Mouse (Mus musculus) telencephalon, adult 2 months (tissue): ENCODE measurements around the gene Mertk.
A peak's percentile ranks its signal among the peaks of the same experiment; 100 is the strongest.
"Not testable (repeated sequence)": the region's sequence is repeated elsewhere in the genome, so short reads cannot be mapped to it uniquely, and the experiment has no call there.

ENCODE experiments used
- DNase-seq: peaks from one replicate; pipeline ENCODE4 v3.0.0-alpha.2; 2011; ENCODE audit warnings: low read depth, low spot score

Gene Mertk

DNA sequence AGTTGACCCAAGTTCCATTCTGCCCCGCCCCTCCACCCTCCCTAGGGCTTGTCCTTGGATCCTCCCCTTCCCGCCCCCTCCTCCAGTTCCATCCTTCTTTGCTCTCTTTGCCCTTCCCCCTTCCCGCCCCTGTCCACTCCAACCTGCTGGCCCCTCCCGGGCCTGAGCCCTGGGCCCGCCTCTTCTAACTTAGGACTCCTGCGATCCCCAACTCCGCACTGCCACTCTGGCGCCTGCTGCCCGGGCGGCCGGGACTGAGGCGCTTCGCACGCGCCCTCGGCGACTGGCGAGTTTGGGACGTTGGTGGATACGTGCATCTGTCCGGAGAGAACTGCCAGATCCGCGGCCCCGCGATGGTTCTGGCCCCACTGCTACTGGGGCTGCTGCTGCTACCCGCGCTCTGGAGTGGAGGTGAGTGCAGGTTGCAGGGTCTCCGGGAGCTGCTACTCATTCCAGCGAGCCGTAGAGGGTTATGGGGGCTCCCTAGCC is at the start of gene Mertk:
Gene Mertk (plus strand): TSS at position 264 of the 489 bp plus-strand sequence.
- DNase-seq = no peak

DNA sequence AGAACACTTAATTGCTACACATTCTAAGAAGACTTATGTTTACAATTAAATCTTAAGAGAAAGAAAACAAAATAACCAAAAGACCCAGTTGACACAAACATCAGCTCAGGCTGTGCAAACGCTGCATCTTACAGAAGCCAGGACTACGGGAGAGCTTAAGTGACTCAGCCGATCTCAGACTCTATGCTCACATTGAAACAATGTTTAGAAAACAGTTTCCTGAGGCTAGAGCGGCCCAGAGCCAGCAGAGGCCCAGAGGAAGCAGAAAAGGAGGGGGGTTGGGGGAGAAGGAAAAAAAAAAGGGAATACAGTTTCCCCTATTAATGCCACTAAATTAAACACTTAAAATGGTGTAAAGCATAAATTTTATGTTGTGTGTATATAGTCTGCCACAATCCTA is 18.1 kb upstream of the Mertk start:
- no peak for DNase-seq

- peak; percentile 94 for DNase-seq
Measured at GRCm38 (mm10) chr2:128686921-128687557, 11.7 kb upstream of the Mertk start, which contains the start of gene Anapc1. TSS of gene Anapc1 (minus strand) at chr2:128687391.

DNA sequence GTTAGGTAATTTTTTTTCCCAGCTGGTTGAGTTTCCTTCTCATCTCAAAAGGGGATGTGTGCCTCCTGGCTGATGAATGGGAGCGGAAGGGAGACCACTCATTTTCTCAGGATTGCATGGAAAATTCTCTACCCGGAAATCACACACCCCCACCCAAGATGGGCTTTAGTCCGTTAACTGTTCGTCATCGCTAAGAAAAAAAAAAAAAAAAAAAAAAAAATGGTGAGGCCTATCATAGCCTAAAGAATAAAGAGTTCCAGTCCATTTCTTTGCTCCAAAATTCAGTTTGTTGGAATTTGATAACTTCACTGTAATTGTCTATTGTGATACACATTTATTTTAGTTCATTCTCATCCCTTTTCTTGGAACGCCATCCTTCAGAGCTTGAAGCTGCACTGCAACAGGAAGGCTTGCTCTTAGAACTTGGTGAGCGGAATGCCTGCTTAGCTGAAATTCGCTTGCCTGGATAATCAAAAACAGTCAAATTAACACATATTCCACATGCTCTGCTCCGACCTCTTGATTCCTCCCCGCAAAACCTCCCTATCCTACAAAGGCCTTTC is 11.1 kb upstream of the Mertk start:
- no peak for DNase-seq

DNA sequence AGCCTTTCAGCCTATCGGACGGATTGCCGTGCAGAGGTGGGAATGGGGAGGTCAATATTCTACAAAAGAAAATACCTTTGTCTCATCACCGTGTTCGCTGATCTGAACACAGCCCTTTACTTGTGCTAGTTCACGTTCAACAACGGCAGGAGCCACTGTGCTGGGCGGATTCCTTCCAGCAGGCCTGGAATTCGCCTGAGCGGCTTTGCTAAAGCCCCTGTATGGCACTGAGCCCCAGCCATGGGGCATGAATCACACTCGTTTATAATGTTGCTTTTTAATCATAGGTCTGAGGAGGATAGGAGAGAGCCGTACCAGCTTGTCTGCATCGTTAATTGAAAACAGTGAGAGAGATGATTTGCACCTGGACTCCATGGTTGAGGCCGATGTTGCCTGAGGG is 6.4 kb upstream of the Mertk start:
- no peak for DNase-seq

- no peak for DNase-seq
Measured at GRCm38 (mm10) chr2:128692771-128693170, 6.0 kb upstream of the Mertk start.

DNA sequence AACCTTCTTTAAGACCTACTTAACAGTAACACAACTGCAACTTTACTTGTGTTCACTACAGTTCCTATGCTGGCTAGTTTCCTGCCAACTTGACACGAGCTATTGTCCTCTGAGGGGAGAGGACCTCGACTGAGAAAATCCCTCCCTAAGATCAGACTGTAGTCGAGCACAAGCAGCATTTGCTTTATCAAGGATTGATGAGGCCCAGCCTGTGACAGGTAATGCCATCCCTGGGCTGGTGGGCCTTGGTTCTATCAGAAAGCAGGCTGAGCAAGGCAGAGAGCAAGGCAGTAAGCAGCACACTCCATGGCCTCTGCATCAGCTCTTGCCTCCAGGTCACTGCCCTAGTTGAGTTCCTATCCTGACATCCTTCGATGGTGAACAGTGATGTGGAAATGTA is 5.5 kb upstream of the Mertk start:
- no peak for DNase-seq

DNA sequence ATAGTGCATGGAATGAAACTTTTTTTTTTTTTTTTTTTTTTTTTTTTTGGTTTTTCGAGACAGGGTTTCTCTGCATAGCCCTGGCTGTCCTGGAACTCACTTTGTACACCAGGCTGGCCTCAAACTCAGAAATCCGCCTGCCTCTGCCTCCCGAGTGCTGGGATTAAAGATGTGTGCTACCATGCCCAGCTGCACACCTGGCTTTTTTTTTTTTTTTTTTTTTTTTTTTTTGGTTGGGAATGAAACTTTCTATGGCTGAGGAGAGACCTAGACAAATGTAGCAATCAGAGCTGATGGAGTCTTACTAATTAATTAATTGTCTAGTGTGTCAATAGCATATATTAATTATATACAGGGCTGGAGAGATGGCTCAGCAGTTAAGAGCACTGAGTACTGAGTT is 4.9 kb upstream of the Mertk start:
- DNase-seq = not testable (repeated sequence)

- no peak for DNase-seq
Measured at GRCm38 (mm10) chr2:128694548-128694947, 4.2 kb upstream of the Mertk start.

DNA sequence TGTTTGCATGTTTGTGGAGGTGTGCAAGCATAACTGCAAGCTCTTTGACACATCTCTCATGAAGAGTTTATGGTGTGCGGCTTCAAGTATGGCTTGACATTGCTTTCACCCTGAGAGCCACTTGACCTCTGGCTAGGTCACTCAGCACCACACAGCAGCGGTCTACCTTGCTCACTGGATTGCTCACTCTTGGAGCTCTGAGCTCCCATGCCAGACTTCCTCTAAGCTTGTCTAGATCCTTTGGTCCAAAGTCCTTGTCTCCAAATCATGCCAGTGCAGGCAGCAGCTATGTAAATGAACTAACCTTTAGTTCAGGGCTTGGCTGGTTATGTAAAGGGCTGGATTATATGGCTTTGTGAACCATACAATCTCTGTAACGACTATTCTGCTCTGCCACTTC is 2.3 kb upstream of the Mertk start:
- DNase-seq = no peak

DNA sequence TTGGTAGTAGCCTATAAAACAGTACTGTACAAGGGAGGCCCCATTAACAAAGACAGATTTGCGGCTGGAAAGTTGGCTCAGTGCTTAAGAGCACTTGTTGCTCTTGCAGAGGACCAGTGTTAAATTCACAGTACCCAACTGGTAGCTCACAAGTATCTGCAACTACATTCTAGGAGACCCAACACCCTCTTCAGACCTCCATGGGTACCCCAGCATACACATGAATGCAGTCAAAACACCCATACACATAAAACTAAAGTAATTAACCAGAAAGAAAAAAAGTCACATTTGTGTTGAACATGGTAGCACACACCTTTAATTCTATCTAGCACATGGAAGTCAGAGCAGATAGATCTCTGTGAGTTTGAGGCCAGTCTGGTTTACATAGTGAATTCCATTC is 1.7 kb upstream of the Mertk start:
- DNase-seq = no peak

DNA sequence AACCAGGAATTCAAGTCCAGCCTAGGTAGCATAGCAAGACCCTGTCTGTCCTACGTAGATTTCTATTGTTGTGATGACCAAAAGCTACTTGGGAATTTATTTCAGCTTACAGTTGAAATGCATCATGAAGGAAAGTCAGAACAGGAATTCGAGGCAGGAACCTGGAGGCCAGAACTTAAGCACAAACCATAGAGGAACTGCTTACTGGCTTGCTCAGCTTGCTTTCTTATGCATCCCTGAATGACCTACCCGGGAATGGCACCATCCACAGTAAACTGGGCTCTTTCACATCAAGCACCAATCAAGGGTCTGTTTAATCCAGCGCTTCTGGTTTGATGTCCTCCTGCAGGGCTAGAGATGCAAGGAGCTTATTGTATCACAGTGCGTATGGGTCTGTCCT is 1.2 kb upstream of the Mertk start:
- DNase-seq = no peak

DNA sequence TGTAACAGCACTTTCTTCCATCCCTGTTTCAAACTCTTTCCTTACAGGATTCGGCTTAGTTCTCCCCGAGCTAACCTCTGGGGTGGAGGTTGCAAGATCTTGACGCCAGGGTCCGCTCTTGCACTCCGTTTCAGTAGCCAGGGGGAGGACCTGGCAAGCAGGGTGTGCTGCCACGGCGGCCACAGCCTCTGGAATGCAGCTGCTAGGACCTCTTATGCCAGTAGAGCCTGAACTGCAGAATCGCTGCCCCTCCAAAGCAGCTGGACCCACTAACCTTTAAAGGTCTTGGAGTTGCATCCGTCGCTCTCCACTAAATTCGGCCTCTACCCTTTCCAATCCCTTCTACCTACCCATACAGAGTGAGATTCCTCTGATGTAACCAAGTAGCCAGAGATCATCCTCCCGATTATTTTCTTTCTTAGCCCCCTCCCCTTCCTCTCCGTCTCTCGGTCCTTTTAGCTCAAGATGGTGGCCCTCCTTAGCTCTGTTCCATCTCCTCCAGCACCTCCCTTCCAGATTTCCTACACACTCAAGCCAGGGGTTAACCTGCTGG is 540 bp upstream of the Mertk start:
- no peak for DNase-seq

DNA sequence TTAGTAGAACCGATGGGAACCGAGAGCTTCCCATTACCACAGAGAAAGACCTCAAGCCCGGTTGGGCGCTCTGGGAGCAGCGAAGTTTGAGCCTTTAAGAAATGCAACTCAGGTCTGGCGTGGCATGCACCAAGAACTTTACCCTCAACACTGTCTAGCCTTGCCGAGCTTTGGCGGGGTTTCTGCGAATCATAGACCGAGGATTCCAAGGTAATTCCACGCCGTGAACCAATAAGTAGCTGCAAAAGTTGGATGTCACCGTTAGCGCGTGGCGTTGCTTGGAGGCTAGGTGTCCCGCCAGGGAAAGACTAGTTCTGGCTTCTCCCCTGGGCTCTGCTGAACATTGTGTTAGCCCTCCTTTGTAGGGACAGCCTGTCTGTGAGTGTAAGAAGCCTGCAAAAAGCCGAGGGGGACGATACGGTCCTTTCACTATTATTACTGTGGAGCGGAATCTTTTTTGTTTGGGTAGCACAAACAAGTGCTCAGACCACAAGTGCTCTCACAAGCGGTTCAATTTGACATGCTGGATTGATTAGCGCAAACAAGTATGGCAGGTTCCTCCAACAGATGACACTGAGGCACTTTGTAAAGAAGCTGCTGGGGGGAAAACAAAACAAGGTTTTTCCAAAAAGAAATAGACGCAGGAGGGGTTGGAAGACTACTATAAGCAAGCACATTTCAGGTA is 587 bp downstream of the Mertk start:
- no peak for DNase-seq

DNA sequence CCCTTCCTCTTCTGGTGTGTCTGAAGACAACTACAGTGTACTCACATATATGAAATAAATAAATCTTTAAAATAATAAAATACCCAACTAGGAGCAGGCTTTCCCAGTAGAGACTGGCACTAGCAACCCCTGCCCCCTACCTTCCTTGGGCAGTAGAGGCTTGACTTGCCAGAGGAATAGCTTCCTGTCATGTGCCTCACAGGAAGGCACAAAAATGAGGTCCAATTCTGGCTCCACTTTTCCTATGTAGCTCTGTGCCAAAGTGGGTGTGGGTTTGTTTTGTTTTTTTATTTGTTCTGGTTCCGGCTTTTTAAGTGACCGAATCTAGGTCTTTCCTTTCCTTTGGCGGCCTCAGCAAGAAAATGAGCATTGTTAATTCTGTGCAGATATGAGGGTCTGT is 5.7 kb downstream of the Mertk start:
- DNase-seq = no peak

- no peak for DNase-seq
Measured at GRCm38 (mm10) chr2:128709264-128709663, 10.5 kb downstream of the Mertk start.

DNA sequence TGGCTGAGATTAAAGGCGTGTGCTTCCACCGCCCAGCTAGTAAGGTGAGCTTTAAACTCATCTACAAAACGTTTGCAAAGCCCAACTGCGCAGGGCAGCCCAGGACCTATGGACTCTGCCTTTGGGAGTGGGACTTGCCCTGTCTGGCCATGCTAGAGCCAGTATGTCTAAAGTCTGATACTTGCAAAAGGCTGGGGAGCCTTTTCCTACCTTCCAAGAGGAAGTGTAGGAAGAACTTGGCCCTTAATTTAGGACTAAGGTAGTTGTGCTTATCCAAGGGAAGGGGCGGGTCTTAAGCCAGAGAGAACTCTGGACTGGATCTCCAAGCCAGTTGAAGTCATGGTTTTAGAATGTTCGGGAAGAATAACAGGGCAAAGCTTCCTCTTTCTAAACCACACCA is 11.9 kb downstream of the Mertk start:
- DNase-seq = no peak

DNA sequence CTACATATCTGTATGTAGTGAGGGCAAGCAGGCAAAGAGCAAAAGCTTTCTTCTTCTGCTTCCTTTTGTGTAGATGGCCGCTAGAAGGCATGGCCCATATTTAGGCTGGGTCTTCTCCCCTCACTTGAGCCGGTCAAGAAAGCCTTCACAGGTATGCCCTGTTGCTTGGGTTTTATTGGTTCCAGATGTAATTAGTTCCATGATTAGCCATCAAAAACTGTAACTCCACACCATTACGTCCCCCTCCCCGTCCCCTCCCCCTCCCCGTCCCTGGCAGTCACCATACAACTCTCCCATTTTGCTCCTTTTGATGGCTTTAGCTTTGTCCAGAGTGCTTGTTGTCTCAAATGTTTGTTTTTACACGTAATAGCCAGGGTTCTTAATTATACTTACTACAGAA is 14.2 kb downstream of the Mertk start:
- DNase-seq = no peak

DNA sequence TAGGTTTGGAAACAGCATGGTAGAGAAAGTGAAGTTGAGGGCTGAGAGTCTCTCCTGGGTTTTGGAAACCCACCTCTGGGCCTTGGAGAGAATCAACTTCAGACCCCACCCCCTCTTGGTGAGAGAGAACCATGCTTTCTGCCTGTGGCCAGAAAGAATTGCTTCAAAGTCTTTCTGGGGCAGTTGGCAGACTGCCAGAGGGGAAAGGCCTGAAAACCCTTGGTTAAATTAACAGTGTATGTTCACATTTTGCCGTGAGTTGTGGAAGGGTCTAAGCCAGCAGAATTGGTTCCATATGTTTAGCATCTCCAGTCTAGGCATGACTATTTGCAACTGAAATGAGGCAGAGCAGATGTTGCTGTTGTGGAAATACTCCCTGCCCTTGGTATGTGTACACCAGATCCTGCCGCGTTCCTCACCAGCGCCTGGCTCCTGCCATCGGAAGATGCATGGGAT is 14.8 kb downstream of the Mertk start:
- DNase-seq = no peak

DNA sequence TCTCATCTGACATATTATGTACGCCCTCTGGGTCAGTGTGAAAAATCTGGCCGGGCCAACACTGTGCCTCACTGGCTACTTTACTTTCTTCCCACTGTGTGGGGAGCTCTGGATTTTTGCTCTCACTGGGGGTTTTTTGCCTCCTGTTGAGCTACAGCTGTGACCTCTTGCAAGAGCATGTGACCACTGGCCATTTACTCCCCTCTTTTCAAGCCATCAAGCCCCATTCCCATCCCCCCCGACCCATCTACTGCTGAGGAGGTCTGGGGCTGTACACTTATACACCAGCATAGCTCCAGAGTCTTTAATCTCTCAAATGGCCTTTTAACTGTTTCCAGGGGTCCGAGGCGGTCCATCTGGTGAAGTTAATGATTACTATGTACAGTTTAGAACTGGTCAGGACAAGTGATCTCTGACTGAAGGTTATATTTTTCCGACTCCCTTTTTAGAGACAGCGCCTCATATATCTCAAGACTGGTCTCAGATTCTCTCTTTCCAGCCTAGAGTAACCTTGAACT is 16.0 kb downstream of the Mertk start:
- no peak for DNase-seq

DNA sequence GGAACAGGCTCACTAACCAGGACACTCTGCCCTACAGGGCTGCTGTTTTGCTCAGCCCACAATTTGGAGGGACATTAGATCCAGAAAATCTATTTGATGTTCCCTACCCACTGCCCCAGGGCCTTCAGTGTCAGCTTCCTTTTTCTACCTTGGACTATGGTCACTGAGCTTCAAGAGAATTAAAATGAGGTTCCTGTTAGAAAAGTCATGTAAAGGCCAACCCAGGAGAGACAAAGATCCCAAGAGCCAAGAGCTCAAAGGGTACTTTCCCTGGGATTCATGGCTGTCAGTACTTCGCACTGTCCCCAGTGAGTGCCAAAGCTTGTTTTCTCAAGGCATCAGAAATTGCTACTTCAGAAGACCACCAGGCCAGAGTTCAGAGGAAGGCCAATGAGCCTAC is 17.2 kb downstream of the Mertk start:
- DNase-seq = no peak

- DNase-seq = no peak
Measured at GRCm38 (mm10) chr2:128719380-128719779, 20.6 kb downstream of the Mertk start.
